Mouse (Mus musculus) limb, embryonic 14.5 days (tissue): ENCODE results near the gene Cer1. TPM values are rescaled to one million over a fixed set of nuclear protein-coding genes. Genes with fewer than 3 reads are reported as not detected.

ENCODE experiments used
- ATAC-seq: fragments of 200-750 bp; cut with Nextera tagmentation; 2 replicates; pipeline ENCODE4 v1.8.0; 2017; ENCODE audit warnings: low read depth, moderate number of reproducible peaks, moderate TSS enrichment; ENCODE audit not compliant: low FRiP score
- DNase-seq: peaks from one replicate; pipeline ENCODE4 v3.0.0-alpha.2; 2015; ENCODE audit warnings: low spot score
- H3K27ac ChIP-seq: fragments of 300-500 bp; sonication (generic); replicated peaks from 2 replicates; pipeline ENCODE4 v1.5.1; 2014; ENCODE audit warnings: low read depth, mild to moderate bottlenecking, low read length, moderate library complexity, mixed read lengths
- H3K27me3 ChIP-seq: fragments of 300-500 bp; sonication (generic); 2 replicates; pipeline ENCODE4 v1.6.1; 2014; ENCODE audit warnings: low read length, mixed read lengths; ENCODE audit not compliant: control insufficient read depth, insufficient read depth
- H3K36me3 ChIP-seq: fragments of 300-500 bp; sonication (generic); 2 replicates; pipeline ENCODE4 v1.6.1; 2014; ENCODE audit warnings: mild to moderate bottlenecking, low read length, moderate library complexity, mixed read lengths; ENCODE audit not compliant: control insufficient read depth, insufficient read depth
- H3K4me1 ChIP-seq: fragments of 300-500 bp; sonication (generic); 2 replicates; pipeline ENCODE4 v1.6.1; 2014; ENCODE audit warnings: antibody characterized with exemption, low read length, mixed read lengths; ENCODE audit not compliant: control insufficient read depth, insufficient read depth
- H3K4me2 ChIP-seq: fragments of 300-500 bp; sonication (generic); replicated peaks from 2 replicates; pipeline ENCODE4 v1.6.1; 2014; ENCODE audit warnings: low read depth, mild to moderate bottlenecking, low read length, moderate library complexity; ENCODE audit not compliant: severe bottlenecking
- H3K4me3 ChIP-seq: fragments of 300-500 bp; sonication (generic); replicated peaks from 2 replicates; pipeline ENCODE4 v1.5.1; 2014; ENCODE audit warnings: low read length
- H3K9ac ChIP-seq: fragments of 300-500 bp; sonication (generic); 2 replicates; pipeline ENCODE4 v1.6.1; 2014; ENCODE audit warnings: mild to moderate bottlenecking, low read depth, low read length, moderate library complexity; ENCODE audit not compliant: severe bottlenecking
- H3K9me3 ChIP-seq: fragments of 300-500 bp; sonication (generic); 2 replicates; pipeline ENCODE4 v1.6.1; 2016; ENCODE audit warnings: low read length; ENCODE audit not compliant: control insufficient read depth
- POLR2A ChIP-seq: fragments of 200-500 bp; IDR thresholded peaks from 2 replicates; pipeline ENCODE4 v1.8.0; 2012; ENCODE audit warnings: inconsistent platforms, mild to moderate bottlenecking, moderate library complexity, borderline replicate concordance; ENCODE audit not compliant: insufficient read depth, insufficient read length; ENCODE audit errors: extremely low read depth
- WGBS: fragments of 180-500 bp; shearing (Covaris S2); extraction: QIAGEN DNeasy Blood & Tissue Kit; methylation state at CpG from one replicate; pipeline ENCODE4 v1.1.7; 2014; 5-methylcytosine and 5-hydroxymethylcytosine counted together
- polyA plus RNA-seq, 2 experiments: library from polyadenylated mRNA; depleted of rRNA in 1 of 2; stranded (reverse) in 1 of 2; unstranded in 1 of 2; fragments of >200 nt; fragmentation: Nextera tagmentation in 1 of 2; extraction: Ambion mirVana in 1 of 2; gene quantifications; 2 replicates each; pipeline versions ENCODE4 v1.2.1 to v1.2.3; 2012 to 2014

Cer1 gene
- polyA plus RNA-seq, 2 experiments: 0.70 to 0.80 TPM

DNA sequence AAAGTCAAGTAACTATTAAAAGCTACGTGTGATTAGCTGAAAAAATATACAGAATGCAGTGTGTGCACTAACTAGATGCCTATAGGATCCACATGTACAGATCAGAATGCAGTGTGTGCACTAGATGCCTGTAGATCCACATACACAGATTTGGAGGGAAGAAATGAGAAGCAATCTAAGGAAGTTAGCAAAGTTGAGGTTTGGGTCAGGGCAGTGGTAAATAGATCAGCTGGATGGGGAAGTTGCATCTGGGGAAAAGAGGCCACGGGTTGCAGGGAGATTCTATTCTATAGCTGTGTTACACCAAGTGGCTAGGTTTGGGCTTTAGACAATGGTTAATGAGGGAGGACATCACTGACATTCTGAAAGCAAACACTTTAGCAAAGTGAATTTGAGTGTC lies 33.7 kb upstream of the Cer1 start:
- H3K4me2 ChIP-seq: no peak overlapping the region
- no peak for DNase-seq
- H3K27me3 ChIP-seq: no peaks in the 10 kb centered on the region
- H3K27ac ChIP-seq: no peak overlapping the region
- no peak overlapping the region for H3K9ac ChIP-seq
- H3K4me3 ChIP-seq: no peak overlapping the region
- no peaks in the 10 kb centered on the region for H3K9me3 ChIP-seq
- no peak for ATAC-seq
- H3K4me1 ChIP-seq: peaks cover 25% of the 10 kb centered on the region
- WGBS: 57% methylated on average over 2 of the region's 2 CpGs
- H3K36me3 ChIP-seq: no peaks in the 10 kb centered on the region
- no peak for TF ChIP-seq POLR2A

DNA sequence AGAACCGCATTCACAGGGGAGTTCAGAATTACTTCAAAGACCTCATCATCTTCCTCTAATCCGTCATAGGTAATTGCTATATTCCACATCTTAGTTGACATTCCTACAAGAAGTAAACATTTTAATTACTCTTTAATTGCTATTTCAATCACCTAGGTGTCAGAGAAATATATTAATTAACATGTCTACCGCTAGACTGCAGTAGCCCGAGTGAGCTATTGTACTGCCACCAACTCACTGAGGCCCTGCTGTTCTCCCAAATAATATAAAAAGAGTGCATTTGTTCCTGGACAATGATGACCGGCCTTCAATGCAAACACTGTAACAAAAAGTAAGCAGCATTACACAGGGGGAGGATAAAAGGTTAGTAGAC lies 31.7 kb upstream of the Cer1 start:
- H3K4me2 ChIP-seq: no peak overlapping the region
- no peak overlapping the region for H3K9ac ChIP-seq
- H3K36me3 ChIP-seq: no peaks in the 10 kb centered on the region
- H3K27ac ChIP-seq: no peak overlapping the region
- H3K4me3 ChIP-seq: no peak overlapping the region
- no peaks in the 10 kb centered on the region for H3K27me3 ChIP-seq
- WGBS: 34% methylated on average over 5 of the region's 5 CpGs
- peaks cover 20% of the 10 kb centered on the region for H3K4me1 ChIP-seq
- no peaks in the 10 kb centered on the region for H3K9me3 ChIP-seq
- TF ChIP-seq POLR2A: no peak
- DNase-seq (no peak), ATAC-seq (no peak)

- TF ChIP-seq POLR2A: no peak
- Histone ChIP-seq H3K4me3 (no peak overlapping the region), H3K27me3 (no peaks in the 10 kb centered on the region), H3K9me3 (no peaks in the 10 kb centered on the region), H3K27ac (peak overlapping the region; percentile 15; the same call in 1 of the 2 replicates), H3K9ac (no peak overlapping the region), H3K36me3 (no peaks in the 10 kb centered on the region), H3K4me2 (0 out of 2 replicates have a peak overlapping the region, but pooled peaks have one; percentile 7), H3K4me1 (peaks cover 20% of the 10 kb centered on the region)
- ATAC-seq (no peak), DNase-seq (no peak)
- WGBS: 37% methylated on average over 14 of the region's 14 CpGs
These were observed 31.2 kb upstream of the Cer1 start for GRCm38 (mm10) chr4:82916003-82916677.

GRCm38 (mm10) chr4:82915576-82915975 lies 30.6 kb upstream of the Cer1 start:
- no peak overlapping the region for H3K27ac ChIP-seq
- no peak for ATAC-seq

GRCm38 (mm10) chr4:82914601-82915143 lies 29.7 kb upstream of the Cer1 start:
- Histone ChIP-seq H3K4me3 (no peak overlapping the region), H3K9me3 (no peaks in the 10 kb centered on the region), H3K27ac (no peak overlapping the region), H3K4me2 (no peak overlapping the region), H3K27me3 (no peaks in the 10 kb centered on the region), H3K4me1 (peaks cover 14% of the 10 kb centered on the region), H3K9ac (no peak overlapping the region), H3K36me3 (no peaks in the 10 kb centered on the region)
- ATAC-seq (no peak), DNase-seq (no peak)
- WGBS: 72% methylated on average over 11 of the region's 11 CpGs
- no peak for TF ChIP-seq POLR2A

More at GRCm38 (mm10) chr4:82915576-82915975, 30.6 kb upstream of the Cer1 start:
- Histone ChIP-seq H3K4me1 (peaks cover 17% of the 10 kb centered on the region), H3K36me3 (no peaks in the 10 kb centered on the region), H3K4me2 (no peak overlapping the region), H3K27me3 (no peaks in the 10 kb centered on the region), H3K9ac (no peak overlapping the region), H3K9me3 (no peaks in the 10 kb centered on the region), H3K4me3 (no peak overlapping the region)
- DNase-seq: no peak
- no peak for TF ChIP-seq POLR2A
- 64% methylated on average over 7 of the region's 7 CpGs for WGBS
